Mouse (Mus musculus): ENCODE results near the gene Krt5. TPM values are rescaled to one million over a fixed set of nuclear protein-coding genes. Genes with fewer than 3 reads are reported as not detected.

Krt5 gene
- polyA plus RNA-seq (2012; rRNA removed), result 0.08 and 1.1 TPM in 2 replicates

GRCm38 (mm10) chr15:101712720-101713119 lies at the start of gene Krt5:
TSS of gene Krt5 (minus strand) at chr15:101712898.

GRCm38 (mm10) chr15:101742711-101743110 lies 30.0 kb upstream of the Krt5 start, which contains the start of gene Krt71:
TSS of gene Krt71 (minus strand) at chr15:101743109.

GRCm38 (mm10) chr15:101694207-101694606 lies 18.5 kb downstream of the Krt5 start, which contains the start of gene Krt6a:
TSS of gene Krt6a (minus strand) at chr15:101694307.

DNA sequence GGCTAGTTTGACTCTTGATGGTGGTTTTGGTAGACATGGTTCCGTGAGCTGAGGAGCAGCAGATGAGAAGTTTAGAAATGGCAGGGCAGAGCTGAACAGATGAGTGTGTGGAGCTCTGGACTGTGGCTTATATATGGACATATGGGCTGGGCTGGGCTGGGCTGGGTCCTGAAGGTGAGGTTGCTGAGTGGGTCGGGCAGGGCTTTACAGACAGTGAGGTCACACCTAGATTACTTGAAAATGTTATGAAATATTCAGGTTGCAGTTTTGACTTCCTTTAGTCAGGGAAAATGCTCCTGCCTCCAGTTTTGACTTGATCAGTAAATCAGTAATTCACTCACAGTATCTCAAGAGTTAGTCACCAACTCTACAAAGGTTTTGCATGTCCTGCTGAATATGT lies 32.5 kb downstream of the Krt5 start, which contains the start of gene Krt6b:
Gene Krt6b (minus strand): TSS at position 101 of the 400 bp plus-strand sequence.

Other genes with a start within 250 kb of the Krt5 start
- 0.04 and 0.13 TPM in 2 replicates for gene Krt81, start 249.1 kb downstream of the Krt5 start, polyA plus RNA-seq (2012; rRNA removed)
- 0.04 and 0.05 TPM in 2 replicates for gene Krt86, start 239.4 kb downstream of the Krt5 start, polyA plus RNA-seq (2012; rRNA removed)
- not detected in 2 replicates for gene Krt83, start 221.4 kb downstream of the Krt5 start, polyA plus RNA-seq (2012; rRNA removed)
- gene Gm49425, start 195.6 kb downstream of the Krt5 start, polyA plus RNA-seq (2012; rRNA removed), result not detected in 2 replicates
- gene Krt84, start 180.1 kb downstream of the Krt5 start, polyA plus RNA-seq (2012; rRNA removed), result not detected in 2 replicates
- not detected in 2 replicates for gene Krt82, start 162.2 kb downstream of the Krt5 start, polyA plus RNA-seq (2012; rRNA removed)
- 0.15 and 0.16 TPM in 2 replicates for gene Krt90, start 149.9 kb downstream of the Krt5 start, polyA plus RNA-seq (2012; rRNA removed)
- gene Krt75, start 139.0 kb downstream of the Krt5 start, polyA plus RNA-seq (2012; rRNA removed), result 0.07 and 0.09 TPM in 2 replicates
- not detected in 2 replicates for gene Gm5414, start 84.7 kb downstream of the Krt5 start, polyA plus RNA-seq (2012; rRNA removed)
- gene Gm5478, start 65.5 kb downstream of the Krt5 start, polyA plus RNA-seq (2012; rRNA removed), result not detected in 2 replicates
- 0.41 TPM in 1 of 2 replicates, not detected in the other for gene Krt6b, start 32.6 kb downstream of the Krt5 start, polyA plus RNA-seq (2012; rRNA removed)
- gene Krt6a, start 18.6 kb downstream of the Krt5 start, polyA plus RNA-seq (2012; rRNA removed), result 0.04 and 40.9 TPM in 2 replicates
- gene Krt71, start 30.2 kb upstream of the Krt5 start, polyA plus RNA-seq (2012; rRNA removed), result 0.08 and 0.36 TPM in 2 replicates
- gene Krt72, start 73.6 kb upstream of the Krt5 start, polyA plus RNA-seq (2012; rRNA removed), result 0.11 and 0.13 TPM in 2 replicates
- 0.52 and 0.95 TPM in 2 replicates for gene Krt73, start 89.4 kb upstream of the Krt5 start, polyA plus RNA-seq (2012; rRNA removed)
- 0.03 TPM in 2 replicates for gene Krt2, start 105.3 kb upstream of the Krt5 start, polyA plus RNA-seq (2012; rRNA removed)
- gene Krt1, start 137.9 kb upstream of the Krt5 start, polyA plus RNA-seq (2012; rRNA removed), result 23.8 and 28.4 TPM in 2 replicates
- 2.3 and 2.6 TPM in 2 replicates for gene Krt77, start 156.8 kb upstream of the Krt5 start, polyA plus RNA-seq (2012; rRNA removed)
- gene Krt76, start 180.0 kb upstream of the Krt5 start, polyA plus RNA-seq (2012; rRNA removed), result 0.05 and 0.06 TPM in 2 replicates
- gene Krt4, start 211.8 kb upstream of the Krt5 start, polyA plus RNA-seq (2012; rRNA removed), result not detected in 2 replicates
- 0.21 and 0.37 TPM in 2 replicates for gene Krt79, start 227.4 kb upstream of the Krt5 start, polyA plus RNA-seq (2012; rRNA removed)
- 0.01 and 0.48 TPM in 2 replicates for gene Krt78, start 241.4 kb upstream of the Krt5 start, polyA plus RNA-seq (2012; rRNA removed)

Data from central nervous system, embryonic 18 days (tissue).